Mouse (Mus musculus): ENCODE data around the gene Usp3.

The Usp3 gene

GRCm38 (mm10) chr9:66603907-66604306 lies 11.0 kb upstream of the Usp3 start:
- no peak for DNase-seq (ENCODE audit: low read depth)

GRCm38 (mm10) chr9:66601006-66601405 lies 8.1 kb upstream of the Usp3 start:
- no peak for DNase-seq (ENCODE audit: low read depth)

DNA sequence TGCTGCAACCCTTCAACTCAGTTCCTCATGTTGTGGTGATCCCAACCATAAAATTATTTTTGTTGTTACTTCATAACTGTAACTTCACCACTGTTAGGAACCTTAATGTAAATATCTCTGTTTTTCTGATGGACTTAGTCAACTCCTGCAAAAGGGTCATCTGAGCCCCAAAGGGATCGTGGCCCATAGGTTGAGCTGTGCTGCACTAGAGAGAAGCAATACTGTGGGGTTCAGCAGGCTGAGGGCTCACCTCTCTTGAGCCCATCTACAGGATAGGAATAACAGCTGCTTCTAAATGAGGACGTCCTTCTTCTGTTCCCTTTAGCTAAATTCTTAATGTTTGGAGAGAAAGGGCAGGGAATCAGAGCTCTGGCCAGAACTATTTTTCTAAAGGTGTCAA lies 7.6 kb upstream of the Usp3 start:
- DNase-seq (ENCODE audit: low read depth) = no peak

- DNase-seq (ENCODE audit: low read depth) = peak; percentile 89
Measured at GRCm38 (mm10) chr9:66599577-66599976, 6.6 kb upstream of the Usp3 start.

GRCm38 (mm10) chr9:66598636-66599035 lies 5.7 kb upstream of the Usp3 start:
- peak; percentile 65 for DNase-seq (ENCODE audit: low read depth)

- peak; percentile 58 for DNase-seq (ENCODE audit: low read depth)
Measured at GRCm38 (mm10) chr9:66597480-66598215, 4.7 kb upstream of the Usp3 start.

DNA sequence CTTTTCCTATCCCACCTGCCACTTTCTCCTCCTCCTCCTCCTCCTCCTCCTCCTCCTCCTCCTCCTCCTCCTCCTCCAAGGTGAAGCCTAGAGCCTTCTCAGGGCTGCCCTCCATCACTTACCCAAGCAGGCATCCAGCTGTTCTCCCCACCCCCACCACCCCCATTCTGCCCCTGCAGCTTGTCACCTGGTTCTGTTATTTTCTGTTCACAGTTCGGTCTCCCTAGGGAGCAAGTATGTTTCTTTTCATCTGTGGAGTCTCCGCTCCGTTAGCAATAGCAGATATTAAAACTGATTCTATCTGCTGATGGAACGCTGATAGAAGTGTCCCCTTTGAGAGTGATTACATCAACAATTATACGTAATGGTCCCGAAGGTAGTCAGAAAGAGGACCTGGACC lies 4.1 kb upstream of the Usp3 start:
- DNase-seq (ENCODE audit: low read depth) = no peak

GRCm38 (mm10) chr9:66595722-66596675 lies 3.1 kb upstream of the Usp3 start:
- DNase-seq (ENCODE audit: low read depth) = peak; percentile 35

DNA sequence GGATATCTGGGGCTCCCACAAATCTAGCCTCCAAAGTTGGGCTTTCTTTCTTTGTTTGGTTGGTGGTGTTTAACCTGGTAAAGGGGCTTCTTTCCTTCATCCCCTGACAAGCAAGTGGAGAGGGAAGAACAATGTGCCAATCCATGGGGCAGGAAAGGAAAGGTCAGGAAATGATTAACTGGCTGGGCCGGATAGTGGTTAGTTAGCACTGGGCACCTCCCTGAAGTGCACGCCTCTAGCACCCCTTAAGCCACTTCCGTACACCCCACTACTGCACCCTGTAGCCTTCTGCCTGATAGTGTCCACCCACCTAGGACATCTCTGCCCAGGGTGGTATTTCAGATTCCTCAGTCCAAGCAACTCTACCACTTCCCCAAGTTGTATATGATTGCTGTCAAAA lies 1.1 kb upstream of the Usp3 start:
- DNase-seq (ENCODE audit: low read depth) = no peak

GRCm38 (mm10) chr9:66593613-66593969 lies 649 bp upstream of the Usp3 start:
- DNase-seq (ENCODE audit: low read depth) = no peak

- peak; percentile 75 for DNase-seq (ENCODE audit: low read depth)
Measured at GRCm38 (mm10) chr9:66591851-66592645, 894 bp downstream of the Usp3 start.

GRCm38 (mm10) chr9:66590051-66590450 lies 2.9 kb downstream of the Usp3 start:
- no peak for DNase-seq (ENCODE audit: low read depth)

- DNase-seq (ENCODE audit: low read depth) = no peak
Measured at GRCm38 (mm10) chr9:66587016-66587415, 5.9 kb downstream of the Usp3 start.

DNA sequence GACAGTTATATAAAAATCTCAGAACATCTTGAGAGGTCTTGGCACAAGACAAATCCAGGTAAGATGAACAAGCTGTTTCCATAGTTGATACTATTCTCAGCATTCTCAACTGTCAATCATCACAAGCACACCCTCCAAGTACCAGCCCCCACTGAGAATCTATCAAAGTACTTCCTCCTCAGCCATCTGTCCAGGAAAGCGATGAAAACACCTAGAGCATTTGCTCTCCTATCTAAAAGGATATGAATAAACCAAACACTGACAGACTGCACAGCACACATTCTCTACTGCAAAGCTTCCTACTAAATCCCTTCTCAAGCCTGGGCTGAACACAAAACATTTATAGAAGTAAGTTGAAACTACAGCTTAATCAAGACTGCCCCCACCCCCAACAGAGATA lies 6.4 kb downstream of the Usp3 start:
- DNase-seq (ENCODE audit: low read depth) = peak; percentile 53

GRCm38 (mm10) chr9:66585191-66585590 lies 7.8 kb downstream of the Usp3 start:
- no peak for DNase-seq (ENCODE audit: low read depth)

DNA sequence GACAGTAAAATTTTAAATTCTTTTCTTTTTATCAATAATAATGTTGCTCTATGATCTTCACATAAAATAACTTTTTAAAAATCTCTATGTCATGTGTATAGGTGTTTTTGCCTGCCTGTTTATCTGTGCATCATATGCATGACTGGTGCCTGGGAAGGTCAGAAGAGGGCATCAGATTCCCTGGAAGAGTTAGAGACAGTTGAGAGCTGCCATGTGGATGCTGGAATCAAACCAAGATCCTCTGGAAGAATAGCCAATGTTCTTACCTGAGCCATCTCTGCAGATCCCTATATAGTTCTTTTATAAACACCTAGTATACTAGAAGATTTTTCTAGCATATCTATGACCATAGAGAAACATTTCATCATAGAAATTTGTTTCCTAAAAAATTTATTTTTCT lies 8.8 kb downstream of the Usp3 start:
- no peak for DNase-seq (ENCODE audit: low read depth)

- DNase-seq (ENCODE audit: low read depth) = peak; percentile 61
Measured at GRCm38 (mm10) chr9:66583244-66583643, 9.7 kb downstream of the Usp3 start.

GRCm38 (mm10) chr9:66581694-66582093 lies 11.2 kb downstream of the Usp3 start:
- DNase-seq (ENCODE audit: low read depth) = no peak

DNA sequence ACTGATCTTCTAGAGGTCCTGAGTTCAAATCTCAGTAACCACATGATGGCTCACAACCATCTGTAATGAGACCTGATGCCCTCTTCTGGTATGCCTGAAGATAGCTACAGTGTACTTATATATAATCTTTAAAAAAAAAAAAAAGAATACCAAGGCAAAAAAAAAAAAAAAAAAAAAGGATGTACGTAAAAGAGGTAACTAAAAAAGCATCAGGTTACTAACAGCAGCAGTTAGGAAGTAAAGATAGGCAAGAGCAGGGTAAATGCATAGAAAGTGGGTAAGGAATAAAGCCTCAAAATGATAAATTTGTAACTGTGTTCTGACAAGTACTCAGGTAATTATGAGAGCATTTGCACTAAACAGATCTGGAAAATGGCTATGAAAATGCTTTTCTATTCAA lies 12.2 kb downstream of the Usp3 start:
- no peak for DNase-seq (ENCODE audit: low read depth)

GRCm38 (mm10) chr9:66575878-66576238 lies 17.1 kb downstream of the Usp3 start:
- no peak for DNase-seq (ENCODE audit: low read depth)

DNA sequence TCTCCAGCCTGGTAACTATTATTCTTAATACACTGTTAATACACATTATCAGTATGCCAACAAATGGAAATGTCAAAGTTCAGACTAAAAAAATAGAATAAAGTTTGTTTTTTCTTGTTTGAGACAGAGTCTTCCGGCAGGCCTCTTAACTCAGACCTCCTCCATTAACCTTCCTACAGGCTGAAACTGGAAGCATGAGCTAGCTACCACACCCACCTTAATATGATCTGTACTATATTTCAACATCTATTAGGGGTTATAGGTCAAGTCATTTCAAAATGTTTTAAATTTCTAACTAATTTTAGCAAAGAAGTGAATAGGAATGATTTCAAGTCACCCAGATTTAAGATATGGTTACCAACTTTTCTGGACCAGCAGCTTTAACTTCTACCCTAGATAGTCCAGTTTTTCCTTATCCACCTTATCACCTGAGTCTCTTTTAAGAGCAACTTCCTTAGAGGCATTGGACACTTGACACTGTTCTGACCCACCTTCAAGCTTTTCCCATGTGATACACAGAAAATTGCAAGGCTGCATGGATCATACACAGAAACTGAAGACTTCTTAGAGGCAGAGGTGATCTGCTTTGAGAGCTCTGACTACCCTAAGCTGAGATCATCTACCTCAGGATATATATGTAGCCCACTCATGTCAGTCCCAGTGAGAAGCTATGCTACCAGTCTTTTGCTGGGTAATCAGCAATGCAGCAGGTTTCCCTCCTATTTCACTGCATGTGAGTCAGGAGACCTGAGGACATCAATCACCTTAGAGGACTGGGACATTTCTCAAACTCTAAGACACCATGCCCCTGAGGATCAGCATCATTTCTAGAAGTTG lies 17.7 kb downstream of the Usp3 start:
- no peak for DNase-seq (ENCODE audit: low read depth)
